Mouse (Mus musculus): ENCODE measurements around the gene Tcp11l1. TPM values are rescaled to one million over a fixed set of nuclear protein-coding genes. Genes with fewer than 3 reads are reported as not detected.
A peak's percentile ranks its signal among the peaks of the same experiment; 100 is the strongest.

The Tcp11l1 gene
- polyA plus RNA-seq, 1 experiment = 7.8 TPM

DNA sequence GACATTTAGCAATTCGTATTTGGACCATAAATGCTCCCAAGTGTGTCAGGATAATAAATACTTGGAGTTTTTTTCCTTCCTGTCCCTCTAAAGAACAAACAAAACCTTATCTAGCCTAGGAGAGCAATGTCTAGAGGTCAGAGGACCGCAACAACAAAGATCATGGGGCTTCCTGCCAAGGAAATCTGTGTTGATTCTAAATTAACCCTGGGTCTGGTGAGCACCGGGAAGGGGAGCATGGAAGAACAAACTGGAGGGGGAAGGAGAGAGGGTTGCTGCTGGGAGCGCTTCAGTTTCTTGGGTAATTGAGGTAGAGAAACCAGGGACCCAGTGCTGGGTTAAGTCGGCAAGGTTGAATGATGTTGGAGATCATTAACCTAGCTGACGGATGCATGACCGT is 31.2 kb upstream of the Tcp11l1 start:
- Histone ChIP-seq H3K27me3 (ENCODE audit: control insufficient read depth, insufficient read depth, insufficient read length) (no peaks in the 10 kb centered on the region), H3K4me3 (peak overlapping the region; percentile 38), H3K36me3 (ENCODE audit: control insufficient read depth, insufficient read depth) (no peaks in the 10 kb centered on the region), H3K79me2 (ENCODE audit: control insufficient read depth, insufficient read depth) (no peaks in the 10 kb centered on the region), H3ac (ENCODE audit: control insufficient read depth, insufficient read length) (peak overlapping the region; percentile 61), H3K4me2 (ENCODE audit: low read depth) (peak overlapping the region; percentile 64)
- TF ChIP-seq MYOG (IDR thresholded peaks at IDR 0.05; ENCODE audit: control insufficient read depth in 1 of 3, insufficient read depth in 1 of 3, insufficient read length in 2 of 3, low read depth in 2 of 3) = no peak
- no peak for TF ChIP-seq TCF3 (IDR thresholded peaks at IDR 0.05; ENCODE audit: insufficient read length, low read depth)
- no peak for TF ChIP-seq MAX (IDR thresholded peaks at IDR 0.05; ENCODE audit: low read depth)
- no peak for TF ChIP-seq REST (IDR thresholded peaks at IDR 0.05; ENCODE audit: insufficient read depth, insufficient read length)
- no peak for TF ChIP-seq POLR2A (IDR thresholded peaks at IDR 0.05; ENCODE audit: insufficient read length, low read depth)
- TF ChIP-seq POLR2AphosphoS2 (IDR thresholded peaks at IDR 0.05; ENCODE audit: insufficient read length, low read depth) = no peak

DNA sequence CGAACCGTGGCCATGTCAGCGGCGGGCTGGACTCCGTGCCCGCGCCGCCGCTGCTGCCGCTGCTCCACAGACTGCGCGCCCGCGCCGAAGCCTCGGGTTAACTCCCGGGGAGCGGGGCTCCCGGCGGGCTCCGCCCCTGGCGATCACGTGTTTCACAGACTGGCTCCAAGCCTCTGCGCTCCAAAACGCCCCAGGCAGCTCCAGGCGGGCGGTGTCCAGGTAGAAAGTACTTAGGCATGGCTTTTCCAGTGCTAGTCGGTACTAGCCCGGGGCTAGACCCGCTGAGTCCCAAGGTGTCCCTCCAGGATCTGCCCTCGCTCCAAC is 30.7 kb upstream of the Tcp11l1 start, which contains the start of gene Depdc7:
Depdc7 (minus strand) TSS at position 138 of the 324 bp plus-strand sequence.
- Histone ChIP-seq H3K36me3 (ENCODE audit: control insufficient read depth, insufficient read depth) (no peaks in the 10 kb centered on the region), H3K4me2 (ENCODE audit: low read depth) (peak within 1 kb of the TSS; percentile 64), H3ac (ENCODE audit: control insufficient read depth, insufficient read length) (peak within 1 kb of the TSS; percentile 61), H3K27me3 (ENCODE audit: control insufficient read depth, insufficient read depth, insufficient read length) (no peaks in the 10 kb centered on the region), H3K79me2 (ENCODE audit: control insufficient read depth, insufficient read depth) (no peaks in the 10 kb centered on the region), H3K4me3 (peak within 1 kb of the TSS; percentile 38)
- TF ChIP-seq MYOD1 (IDR thresholded peaks at IDR 0.05; ENCODE audit: control insufficient read depth in 1 of 3, insufficient read length in 2 of 3, low read depth in 2 of 3) = no peak
- TF ChIP-seq POLR2A (IDR thresholded peaks at IDR 0.05; ENCODE audit: insufficient read length, low read depth) = peak; percentile 87
- no peak for TF ChIP-seq SRF (IDR thresholded peaks at IDR 0.05; ENCODE audit: control insufficient read depth, insufficient read length, low read depth)
- TF ChIP-seq USF1 (IDR thresholded peaks at IDR 0.05; ENCODE audit: low read depth) = peak; percentile 64
- no peak for TF ChIP-seq MAX (IDR thresholded peaks at IDR 0.05; ENCODE audit: low read depth)
- TF ChIP-seq POLR2AphosphoS2 (IDR thresholded peaks at IDR 0.05; ENCODE audit: insufficient read length, low read depth) = peak; percentile 85
- no peak for TF ChIP-seq TCF3 (IDR thresholded peaks at IDR 0.05; ENCODE audit: insufficient read length, low read depth)
- TF ChIP-seq CEBPB (IDR thresholded peaks at IDR 0.05; ENCODE audit: insufficient read depth, poor library complexity, severe bottlenecking) = no peak
- TF ChIP-seq REST (IDR thresholded peaks at IDR 0.05; ENCODE audit: insufficient read depth, insufficient read length) = no peak

DNA sequence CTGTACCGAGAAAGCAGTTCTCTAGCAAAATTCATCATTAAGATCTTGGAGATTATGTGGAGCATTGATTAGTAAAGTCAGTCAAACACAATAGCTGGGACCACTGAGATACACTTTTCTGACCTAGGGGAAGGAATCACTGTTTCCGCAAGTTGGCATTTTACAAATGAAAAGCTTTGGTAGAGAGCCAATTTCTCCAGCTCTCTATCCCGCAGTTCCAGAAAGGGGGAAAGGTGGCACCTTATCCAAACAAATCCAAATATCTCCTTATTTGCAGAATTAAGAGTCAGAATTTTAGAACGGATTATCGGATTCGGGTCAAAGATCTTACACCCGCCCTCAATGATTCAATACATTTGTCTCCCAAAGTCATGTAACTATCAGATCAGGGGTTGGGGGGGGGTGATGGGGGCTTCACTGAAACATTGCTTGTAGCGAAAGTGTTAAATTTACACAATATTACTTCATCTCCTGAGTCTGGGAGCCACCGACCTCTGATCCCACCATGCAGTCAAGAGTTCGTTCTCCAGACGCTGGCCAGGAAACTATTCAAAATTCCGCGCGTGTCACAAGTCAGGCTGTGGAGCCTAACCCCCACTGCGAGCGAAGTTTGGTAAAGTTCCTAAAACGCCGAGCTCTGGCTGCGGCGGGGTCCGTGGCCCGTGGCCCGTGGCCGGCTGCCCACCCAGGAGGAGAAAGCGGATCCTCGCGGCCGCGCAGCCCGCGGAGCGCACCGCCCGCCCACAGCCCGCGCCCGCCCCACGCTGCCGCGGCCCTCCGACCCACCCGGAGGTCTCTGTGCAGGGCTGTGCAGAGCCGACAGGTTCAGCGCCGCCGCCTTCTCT is 30.1 kb upstream of the Tcp11l1 start:
- Histone ChIP-seq H3K4me3 (peak overlapping the region; percentile 38), H3K79me2 (ENCODE audit: control insufficient read depth, insufficient read depth) (no peaks in the 10 kb centered on the region), H3K36me3 (ENCODE audit: control insufficient read depth, insufficient read depth) (no peaks in the 10 kb centered on the region), H3K27me3 (ENCODE audit: control insufficient read depth, insufficient read depth, insufficient read length) (no peaks in the 10 kb centered on the region), H3ac (ENCODE audit: control insufficient read depth, insufficient read length) (peak overlapping the region; percentile 61), H3K4me2 (ENCODE audit: low read depth) (peak overlapping the region; percentile 64)
- TF ChIP-seq REST (IDR thresholded peaks at IDR 0.05; ENCODE audit: insufficient read depth, insufficient read length) (no peak), USF1 (IDR thresholded peaks at IDR 0.05; ENCODE audit: low read depth) (no peak), E2F4 (IDR thresholded peaks at IDR 0.05; ENCODE audit: insufficient read depth) (peak; percentile 29), MYOD1 (IDR thresholded peaks at IDR 0.05; ENCODE audit: control insufficient read depth in 1 of 3, insufficient read length in 2 of 3, low read depth in 2 of 3) (no peak), CEBPB (IDR thresholded peaks at IDR 0.05; ENCODE audit: insufficient read depth, poor library complexity, severe bottlenecking) (no peak), POLR2AphosphoS2 (IDR thresholded peaks at IDR 0.05; ENCODE audit: insufficient read length, low read depth) (no peak)

DNA sequence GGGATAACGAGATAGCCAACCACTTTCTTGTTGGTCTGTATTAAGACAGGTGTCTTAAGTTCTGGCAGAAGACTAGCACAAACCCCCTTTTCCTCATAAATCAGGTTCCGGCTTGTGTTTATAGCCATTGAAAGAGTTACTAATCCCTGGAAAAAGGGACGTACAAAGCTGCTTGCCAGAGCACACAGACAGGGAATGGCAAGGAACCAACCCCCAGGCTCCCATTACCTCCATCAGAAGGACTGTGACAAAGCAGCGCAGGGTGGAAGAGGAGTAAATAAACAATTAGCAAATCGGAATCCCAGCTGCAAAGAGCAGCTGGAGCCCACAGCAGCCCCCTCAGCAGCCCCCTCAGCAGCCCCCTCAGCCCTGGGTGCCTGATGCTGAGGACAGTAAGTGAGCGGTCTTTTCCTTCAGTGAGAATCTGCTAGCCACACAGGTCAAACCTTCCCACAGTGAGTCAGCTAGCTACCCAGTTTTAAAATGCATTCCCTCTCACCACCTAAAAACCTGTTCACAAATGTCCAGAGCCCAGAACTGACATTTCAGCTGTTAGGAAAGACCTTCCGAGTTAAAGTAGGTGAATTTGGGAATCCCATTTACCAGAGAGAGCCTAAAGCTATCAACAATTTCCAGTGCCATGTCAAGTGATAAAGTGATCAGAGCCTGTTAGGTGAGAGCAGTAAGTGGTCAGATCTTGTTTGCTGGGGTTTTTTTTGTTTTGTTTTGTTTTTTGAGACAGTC is 29.2 kb upstream of the Tcp11l1 start:
- H3K4me2 ChIP-seq (ENCODE audit: low read depth) = peak overlapping the region; percentile 64
- H3ac ChIP-seq (ENCODE audit: control insufficient read depth, insufficient read length) = no peak overlapping the region
- peak overlapping the region; percentile 38 for H3K4me3 ChIP-seq
- no peaks in the 10 kb centered on the region for H3K36me3 ChIP-seq (ENCODE audit: control insufficient read depth, insufficient read depth)
- no peaks in the 10 kb centered on the region for H3K79me2 ChIP-seq (ENCODE audit: control insufficient read depth, insufficient read depth)
- no peaks in the 10 kb centered on the region for H3K27me3 ChIP-seq (ENCODE audit: control insufficient read depth, insufficient read depth, insufficient read length)
- TF ChIP-seq CEBPB (IDR thresholded peaks at IDR 0.05; ENCODE audit: insufficient read depth, poor library complexity, severe bottlenecking) = no peak
- TF ChIP-seq REST (IDR thresholded peaks at IDR 0.05; ENCODE audit: insufficient read depth, insufficient read length) = no peak
- TF ChIP-seq MYOD1 (IDR thresholded peaks at IDR 0.05; ENCODE audit: control insufficient read depth in 1 of 3, insufficient read length in 2 of 3, low read depth in 2 of 3) = no peak
- no peak for TF ChIP-seq POLR2AphosphoS2 (IDR thresholded peaks at IDR 0.05; ENCODE audit: insufficient read length, low read depth)
- no peak for TF ChIP-seq POLR2A (IDR thresholded peaks at IDR 0.05; ENCODE audit: insufficient read length, low read depth)
- no peak for TF ChIP-seq USF1 (IDR thresholded peaks at IDR 0.05; ENCODE audit: low read depth)
- no peak for TF ChIP-seq MAX (IDR thresholded peaks at IDR 0.05; ENCODE audit: low read depth)
- no peak for TF ChIP-seq TCF12 (IDR thresholded peaks at IDR 0.05; ENCODE audit: insufficient read depth, poor library complexity, severe bottlenecking)

Data from myocyte (in vitro differentiated cells).